Mouse (Mus musculus) monocyte, adult 5-6 weeks (primary cell): ENCODE results near the gene Mthfsd. TPM values are rescaled to one million over a fixed set of nuclear protein-coding genes. Genes with fewer than 3 reads are reported as not detected.

Experiments used
- total RNA-seq: library from RNA; stranded (forward); fragments of 200-1000, 200-491, 200-594 nt; gene quantifications from 3 replicates; pipeline ENCODE4 v1.2.3, GENCODE M21; 2017

The Mthfsd gene
- total RNA-seq, 1 experiment from 2014 or later = 13.1 TPM

Other genes with a start within 250 kb of the Mthfsd start
- gene Foxf1, start 24.0 kb downstream of the Mthfsd start, total RNA-seq = 0.53 TPM in 1 of 3 replicates, not detected in the others
- not detected in 3 replicates for gene Foxc2, start 7.8 kb upstream of the Mthfsd start, total RNA-seq
- gene Foxl1, start 19.5 kb upstream of the Mthfsd start, total RNA-seq = 0.29 TPM in 1 of 3 replicates, not detected in the others